Mouse (Mus musculus): ENCODE results near the gene Gm20388. TPM values are rescaled to one million over a fixed set of nuclear protein-coding genes. Genes with fewer than 3 reads are reported as not detected.

Gm20388 gene
- total and polyA plus RNA-seq, 3 experiments = 0.02 to 0.05 TPM; not detected in 1

GRCm38 (mm10) chr8:120046258-120047020 is 135.8 kb downstream of the Gm20388 start:
- ATAC-seq (ENCODE audit: extremely low read depth, insufficient number of reproducible peaks, low FRiP score, poor library complexity, severe bottlenecking) (no peak), DNase-seq (ENCODE audit: low spot score) (no peak)
- no peaks in the 10 kb centered on the region for H3K9me3 ChIP-seq (replicated peaks)
- peaks cover 58% of the 10 kb centered on the region for H3K27me3 ChIP-seq (ENCODE audit: insufficient read depth, low read length)
- no peak for TF ChIP-seq POLR2AphosphoS5 (IDR thresholded peaks at IDR 0.05; ENCODE audit: insufficient replicate concordance, low read depth, low read length)
- no peak for TF ChIP-seq GATA2 (IDR thresholded peaks at IDR 0.05; ENCODE audit: borderline replicate concordance, low read depth, low read length)
- TF ChIP-seq GATA1 (IDR thresholded peaks at IDR 0.05; ENCODE audit: borderline replicate concordance, low read length) = no peak
- H3K4me1 ChIP-seq (ENCODE audit: insufficient read depth, low read depth, low read length) = peaks cover 13% of the 10 kb centered on the region
- no peak overlapping the region for H3K4me3 ChIP-seq (ENCODE audit: low read depth, low read length)
- H3K36me3 ChIP-seq (replicated peaks) = no peaks in the 10 kb centered on the region

DNA sequence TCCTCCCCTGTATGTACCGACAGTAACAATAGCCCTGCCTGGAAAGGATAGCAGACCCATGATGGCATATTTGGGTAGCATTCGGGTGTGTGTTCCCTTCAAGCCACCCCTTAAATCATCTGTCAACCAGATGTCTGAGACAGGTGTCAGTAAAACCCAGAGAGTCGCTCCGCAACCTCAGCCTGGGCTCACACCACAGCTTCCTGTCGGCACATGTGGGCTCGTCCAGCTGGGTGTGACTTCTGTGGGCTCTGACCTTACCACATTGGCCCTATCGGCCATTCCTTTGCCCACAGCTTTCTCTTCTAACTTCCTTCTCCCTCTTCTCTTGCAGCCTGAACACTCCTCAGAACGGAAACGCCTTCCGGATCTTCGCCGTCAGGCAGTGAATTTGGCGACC is 139.3 kb downstream of the Gm20388 start:
- ATAC-seq (ENCODE audit: extremely low read depth, insufficient number of reproducible peaks, low FRiP score, poor library complexity, severe bottlenecking) (no peak), DNase-seq (ENCODE audit: low spot score) (no peak)
- TF ChIP-seq CTCF (IDR thresholded peaks at IDR 0.05; ENCODE audit: low read depth, low read length) (no peak), GATA1 (IDR thresholded peaks at IDR 0.05; ENCODE audit: borderline replicate concordance, low read length) (no peak)
- H3K4me1 ChIP-seq (ENCODE audit: insufficient read depth, low read depth, low read length) = no peaks in the 10 kb centered on the region
- H3K9me3 ChIP-seq (replicated peaks) = no peaks in the 10 kb centered on the region
- H3K36me3 ChIP-seq (replicated peaks) = no peaks in the 10 kb centered on the region
- no peak overlapping the region for H3K4me3 ChIP-seq (ENCODE audit: low read depth, low read length)
- H3K27me3 ChIP-seq (ENCODE audit: insufficient read depth, low read length) = peaks cover 66% of the 10 kb centered on the region

DNA sequence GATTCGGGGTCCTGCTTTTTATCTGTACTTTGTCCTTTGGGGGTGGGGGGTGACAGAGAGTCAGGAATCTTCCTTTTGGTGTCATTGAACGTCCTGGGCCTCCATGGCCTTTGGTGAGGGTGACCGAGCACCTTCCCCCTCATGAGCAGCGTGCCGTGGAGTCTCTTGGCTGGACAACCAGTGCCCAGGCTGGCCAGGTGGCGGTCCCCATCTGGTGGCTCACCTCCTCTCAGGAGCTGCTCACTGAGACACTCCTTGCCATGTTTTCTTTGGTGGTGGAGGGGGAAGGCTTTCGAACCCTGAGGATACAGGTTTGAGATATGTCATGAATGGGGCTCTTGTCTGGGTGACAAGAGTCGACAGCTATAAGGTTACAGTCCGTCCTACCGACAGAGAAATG is 139.7 kb downstream of the Gm20388 start:
- ATAC-seq (ENCODE audit: extremely low read depth, insufficient number of reproducible peaks, low FRiP score, poor library complexity, severe bottlenecking) (no peak), DNase-seq (ENCODE audit: low spot score) (no peak)
- no peaks in the 10 kb centered on the region for H3K9me3 ChIP-seq (replicated peaks)
- TF ChIP-seq GATA2 (IDR thresholded peaks at IDR 0.05; ENCODE audit: borderline replicate concordance, low read depth, low read length) = no peak
- TF ChIP-seq TAL1 (conservative IDR thresholded peaks at IDR 0.05; ENCODE audit: low read depth, low read length) = no peak
- TF ChIP-seq GATA1 (IDR thresholded peaks at IDR 0.05; ENCODE audit: borderline replicate concordance, low read length) = no peak
- TF ChIP-seq CTCF (IDR thresholded peaks at IDR 0.05; ENCODE audit: low read depth, low read length) = no peak
- TF ChIP-seq POLR2AphosphoS5 (IDR thresholded peaks at IDR 0.05; ENCODE audit: insufficient replicate concordance, low read depth, low read length) = no peak
- no peak overlapping the region for H3K4me3 ChIP-seq (ENCODE audit: low read depth, low read length)
- H3K27me3 ChIP-seq (ENCODE audit: insufficient read depth, low read length) = peaks cover 66% of the 10 kb centered on the region
- no peaks in the 10 kb centered on the region for H3K36me3 ChIP-seq (replicated peaks)
- no peaks in the 10 kb centered on the region for H3K4me1 ChIP-seq (ENCODE audit: insufficient read depth, low read depth, low read length)

DNA sequence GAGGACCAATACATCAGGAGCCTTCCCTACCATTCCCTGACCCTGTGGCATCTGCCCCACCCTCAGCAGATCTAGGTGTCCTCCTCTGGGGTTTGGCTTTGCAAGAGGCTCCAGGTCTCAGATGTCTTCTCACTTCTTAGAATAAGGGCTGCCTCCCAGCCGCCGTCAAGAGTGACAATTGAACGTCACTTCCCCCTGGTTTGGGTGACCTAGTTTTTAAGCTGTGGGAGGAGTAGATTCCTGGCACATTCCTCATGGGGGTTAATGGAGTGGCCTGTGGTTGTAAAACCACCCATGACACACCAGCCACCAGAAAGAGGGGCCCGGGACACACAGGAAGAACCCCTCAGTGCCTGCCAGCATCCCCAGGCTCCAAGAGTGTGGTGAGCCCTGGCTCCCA is 140.4 kb downstream of the Gm20388 start:
- Histone ChIP-seq H3K36me3 (replicated peaks) (no peaks in the 10 kb centered on the region), H3K4me3 (ENCODE audit: low read depth, low read length) (no peak overlapping the region), H3K27me3 (ENCODE audit: insufficient read depth, low read length) (peaks cover 62% of the 10 kb centered on the region), H3K4me1 (ENCODE audit: insufficient read depth, low read depth, low read length) (no peaks in the 10 kb centered on the region), H3K9me3 (replicated peaks) (no peaks in the 10 kb centered on the region)
- DNase-seq (ENCODE audit: low spot score) (no peak), ATAC-seq (ENCODE audit: extremely low read depth, insufficient number of reproducible peaks, low FRiP score, poor library complexity, severe bottlenecking) (no peak)
- TF ChIP-seq GATA2 (IDR thresholded peaks at IDR 0.05; ENCODE audit: borderline replicate concordance, low read depth, low read length) (no peak), CTCF (IDR thresholded peaks at IDR 0.05; ENCODE audit: low read depth, low read length) (no peak), POLR2AphosphoS5 (IDR thresholded peaks at IDR 0.05; ENCODE audit: insufficient replicate concordance, low read depth, low read length) (no peak), TAL1 (conservative IDR thresholded peaks at IDR 0.05; ENCODE audit: low read depth, low read length) (no peak), GATA1 (IDR thresholded peaks at IDR 0.05; ENCODE audit: borderline replicate concordance, low read length) (no peak)

GRCm38 (mm10) chr8:120051908-120052307 is 141.3 kb downstream of the Gm20388 start:
- peaks cover 59% of the 10 kb centered on the region for H3K27me3 ChIP-seq (ENCODE audit: insufficient read depth, low read length)
- no peak for ATAC-seq (ENCODE audit: extremely low read depth, insufficient number of reproducible peaks, low FRiP score, poor library complexity, severe bottlenecking)

DNA sequence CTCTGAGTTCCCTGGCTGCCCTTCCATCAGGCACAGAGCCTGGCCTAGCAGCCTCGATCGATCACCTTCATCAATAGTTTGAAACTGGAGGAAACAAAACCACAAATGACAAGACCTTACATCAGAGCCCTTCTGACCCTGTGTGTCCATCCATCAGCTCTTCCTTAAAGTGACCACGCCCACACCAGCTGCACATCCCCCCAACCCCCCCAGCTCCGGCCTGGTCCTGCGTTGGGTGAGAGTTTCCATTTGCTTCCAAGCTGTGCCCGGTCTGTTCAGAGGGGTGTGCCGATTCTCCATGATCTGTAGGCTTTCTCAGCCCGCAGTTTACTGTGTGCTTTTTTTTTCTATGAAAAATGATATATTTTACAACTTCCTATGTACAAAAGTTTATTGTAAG is 141.7 kb downstream of the Gm20388 start:
- Histone ChIP-seq H3K27me3 (ENCODE audit: insufficient read depth, low read length) (peaks cover 63% of the 10 kb centered on the region), H3K9me3 (replicated peaks) (peaks cover 6% of the 10 kb centered on the region), H3K36me3 (replicated peaks) (no peaks in the 10 kb centered on the region), H3K4me3 (ENCODE audit: low read depth, low read length) (no peak overlapping the region), H3K4me1 (ENCODE audit: insufficient read depth, low read depth, low read length) (no peaks in the 10 kb centered on the region)
- ATAC-seq (ENCODE audit: extremely low read depth, insufficient number of reproducible peaks, low FRiP score, poor library complexity, severe bottlenecking) (no peak), DNase-seq (ENCODE audit: low spot score) (no peak)
- no peak for TF ChIP-seq GATA1 (IDR thresholded peaks at IDR 0.05; ENCODE audit: borderline replicate concordance, low read length)
- TF ChIP-seq TAL1 (conservative IDR thresholded peaks at IDR 0.05; ENCODE audit: low read depth, low read length) = no peak
- TF ChIP-seq GATA2 (IDR thresholded peaks at IDR 0.05; ENCODE audit: borderline replicate concordance, low read depth, low read length) = no peak
- TF ChIP-seq POLR2AphosphoS5 (IDR thresholded peaks at IDR 0.05; ENCODE audit: insufficient replicate concordance, low read depth, low read length) = no peak
- TF ChIP-seq CTCF (IDR thresholded peaks at IDR 0.05; ENCODE audit: low read depth, low read length) = no peak

More at GRCm38 (mm10) chr8:120051908-120052307, 141.3 kb downstream of the Gm20388 start:
- TF ChIP-seq TAL1 (conservative IDR thresholded peaks at IDR 0.05; ENCODE audit: low read depth, low read length) (no peak), POLR2AphosphoS5 (IDR thresholded peaks at IDR 0.05; ENCODE audit: insufficient replicate concordance, low read depth, low read length) (no peak), GATA1 (IDR thresholded peaks at IDR 0.05; ENCODE audit: borderline replicate concordance, low read length) (no peak), CTCF (IDR thresholded peaks at IDR 0.05; ENCODE audit: low read depth, low read length) (no peak), GATA2 (IDR thresholded peaks at IDR 0.05; ENCODE audit: borderline replicate concordance, low read depth, low read length) (no peak)
- no peak overlapping the region for H3K4me3 ChIP-seq (ENCODE audit: low read depth, low read length)
- DNase-seq (ENCODE audit: low spot score) = no peak
- H3K36me3 ChIP-seq (replicated peaks) = no peaks in the 10 kb centered on the region
- H3K9me3 ChIP-seq (replicated peaks) = peaks cover 6% of the 10 kb centered on the region
- no peaks in the 10 kb centered on the region for H3K4me1 ChIP-seq (ENCODE audit: insufficient read depth, low read depth, low read length)

Measured in G1E (cell line).